Mouse (Mus musculus) olfactory bulb, adult 2 months (tissue): Measurements from ENCODE around the gene Arid1b. TPM values are rescaled to one million over a fixed set of nuclear protein-coding genes. Genes with fewer than 3 reads are reported as not detected.
A peak's percentile ranks its signal among the peaks of the same experiment; 100 is the strongest.

Source experiments
- H3K27ac ChIP-seq: fragments of 200-500 bp; 2 replicates; pipeline ENCODE4 v1.5.1; 2012; ENCODE audit warnings: low read depth, low read length; ENCODE audit not compliant: insufficient read depth
- H3K4me1 ChIP-seq: fragments of 200-500 bp; 2 replicates; pipeline ENCODE4 v1.6.1; 2012; ENCODE audit warnings: low read length; ENCODE audit not compliant: control insufficient read depth, insufficient read depth
- H3K4me3 ChIP-seq: fragments of 200-500 bp; 2 replicates; pipeline ENCODE4 v1.5.1; 2012; ENCODE audit warnings: mild to moderate bottlenecking, low read depth, low read length, moderate library complexity; ENCODE audit not compliant: insufficient read depth
- CTCF ChIP-seq: fragments of 200-500 bp; IDR thresholded peaks from 2 replicates; pipeline ENCODE4 v1.5.1; 2012; ENCODE audit warnings: low read depth, mild to moderate bottlenecking, low read length, moderate library complexity; ENCODE audit not compliant: insufficient read depth
- POLR2A ChIP-seq: fragments of 200-500 bp; IDR thresholded peaks from 2 replicates; pipeline ENCODE4 v1.6.1; 2012; ENCODE audit warnings: mild to moderate bottlenecking, low read depth, low read length, moderate library complexity; ENCODE audit not compliant: insufficient read depth
- WGBS: fragments of 180-500 bp; shearing (Covaris S2); methylation state at CpG from one replicate; pipeline ENCODE4 v1.1.7; 2018; 5-methylcytosine and 5-hydroxymethylcytosine counted together
- polyA plus RNA-seq: library from polyadenylated mRNA; stranded (reverse); fragments of >200 nt; gene quantifications from 2 replicates; pipeline ENCODE4 v1.2.4, GENCODE M21; 2012; ENCODE audit warnings: low replicate concordance; ENCODE audit not compliant: missing spikeins, insufficient read depth, insufficient read length

Arid1b gene
- polyA plus RNA-seq, 1 experiment = not detected

- H3K4me1 ChIP-seq = peaks cover 32% of the 10 kb centered on the region
- H3K4me3 ChIP-seq = peak overlapping the region; percentile 33
- 0 out of 2 replicates have a peak overlapping the region, but pooled peaks have one; percentile 56 for H3K27ac ChIP-seq
- TF ChIP-seq CTCF = no peak
- TF ChIP-seq POLR2A = no peak
- WGBS = 24% methylated on average over 7 of the region's 7 CpGs
Measured at GRCm38 (mm10) chr17:5000871-5001270, 6.7 kb downstream of the Arid1b start.

DNA sequence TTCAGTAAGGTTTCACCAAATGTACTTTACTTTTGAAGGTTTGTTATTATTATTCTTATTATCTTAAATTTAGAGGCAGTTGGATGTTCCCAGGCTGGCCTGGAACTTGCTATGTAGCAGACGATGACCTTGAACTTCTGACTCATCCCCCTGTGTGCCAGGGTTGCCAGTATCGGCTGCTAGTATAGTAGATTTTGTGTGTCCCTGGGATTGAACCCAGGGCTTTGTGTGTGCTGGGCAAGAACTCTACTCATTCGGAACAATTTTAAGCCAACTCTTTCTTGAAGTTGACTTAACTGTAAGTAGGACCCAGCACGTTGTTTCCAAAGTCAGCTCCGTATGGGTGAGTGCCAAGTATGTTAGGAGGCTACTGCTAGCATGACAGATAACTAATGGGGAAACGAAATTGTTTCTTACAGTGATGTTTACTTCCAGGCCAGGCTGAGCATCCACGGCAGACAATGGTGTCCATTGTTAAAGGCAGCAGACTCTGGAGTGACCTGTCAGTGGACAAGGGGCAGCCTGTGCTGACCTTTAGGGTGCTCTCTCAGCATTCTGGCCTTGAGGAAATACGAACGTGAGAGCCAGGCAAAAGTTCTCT, 7.5 kb downstream of the Arid1b start:
- 38% methylated on average over 9 of the region's 9 CpGs for WGBS
- Histone ChIP-seq H3K27ac (no peak overlapping the region), H3K4me3 (no peak overlapping the region), H3K4me1 (peaks cover 34% of the 10 kb centered on the region)
- TF ChIP-seq CTCF (no peak), POLR2A (no peak)

GRCm38 (mm10) chr17:5002937-5003508, 8.9 kb downstream of the Arid1b start:
- no peak overlapping the region; the same call in 1 of the 2 replicates for H3K4me3 ChIP-seq
- 23% methylated on average over 10 of the region's 10 CpGs for WGBS
- no peak for TF ChIP-seq POLR2A
- TF ChIP-seq CTCF = no peak
- H3K4me1 ChIP-seq = peaks cover 41% of the 10 kb centered on the region
- no peak overlapping the region for H3K27ac ChIP-seq

DNA sequence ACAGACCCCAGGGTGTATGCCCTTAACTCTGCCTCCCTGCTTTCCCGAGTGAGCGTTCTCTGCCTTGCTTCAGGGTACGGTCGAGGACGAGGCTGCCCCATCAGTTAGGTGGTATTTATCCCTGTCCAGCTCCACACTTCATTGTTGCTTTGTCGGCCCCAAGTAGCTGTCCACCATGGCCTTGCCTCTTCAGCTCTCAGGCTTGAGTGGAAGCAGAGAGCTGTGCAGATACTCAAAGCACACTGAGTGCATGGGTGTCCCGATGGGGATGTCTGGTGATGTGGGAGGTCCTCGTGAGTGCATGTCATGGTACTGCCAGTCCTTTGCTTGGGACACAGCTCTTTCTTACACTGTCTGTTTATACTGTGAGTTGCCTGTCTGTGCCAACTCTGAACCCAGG, 10.1 kb downstream of the Arid1b start:
- Histone ChIP-seq H3K27ac (no peak overlapping the region), H3K4me3 (no peak overlapping the region), H3K4me1 (peaks cover 52% of the 10 kb centered on the region)
- WGBS = 51% methylated on average over 8 of the region's 8 CpGs
- no peak for TF ChIP-seq CTCF
- no peak for TF ChIP-seq POLR2A

DNA sequence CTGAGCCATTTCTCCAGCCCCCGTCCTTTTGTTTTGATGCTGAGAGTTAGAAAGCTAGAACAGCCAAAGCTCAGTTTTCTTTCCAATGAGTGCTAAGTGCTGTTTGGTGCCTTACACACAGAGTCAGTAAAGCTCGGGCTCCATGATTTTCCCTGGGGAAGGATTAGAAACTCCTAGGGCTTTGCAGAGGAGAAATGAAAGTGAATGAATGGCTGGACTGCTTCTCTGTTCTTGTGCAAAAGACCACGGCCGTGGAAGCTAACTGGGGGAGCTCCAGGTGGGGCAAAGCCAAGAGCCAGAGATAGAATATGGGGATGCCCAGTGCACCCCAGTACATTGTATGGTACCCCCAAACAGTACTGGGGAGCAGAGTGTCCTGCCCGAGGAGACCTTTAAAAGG, 10.6 kb downstream of the Arid1b start:
- Histone ChIP-seq H3K4me1 (peaks cover 56% of the 10 kb centered on the region), H3K4me3 (no peak overlapping the region), H3K27ac (no peak overlapping the region)
- WGBS = 40% methylated on average over 5 of the region's 5 CpGs
- TF ChIP-seq CTCF = no peak
- no peak for TF ChIP-seq POLR2A

DNA sequence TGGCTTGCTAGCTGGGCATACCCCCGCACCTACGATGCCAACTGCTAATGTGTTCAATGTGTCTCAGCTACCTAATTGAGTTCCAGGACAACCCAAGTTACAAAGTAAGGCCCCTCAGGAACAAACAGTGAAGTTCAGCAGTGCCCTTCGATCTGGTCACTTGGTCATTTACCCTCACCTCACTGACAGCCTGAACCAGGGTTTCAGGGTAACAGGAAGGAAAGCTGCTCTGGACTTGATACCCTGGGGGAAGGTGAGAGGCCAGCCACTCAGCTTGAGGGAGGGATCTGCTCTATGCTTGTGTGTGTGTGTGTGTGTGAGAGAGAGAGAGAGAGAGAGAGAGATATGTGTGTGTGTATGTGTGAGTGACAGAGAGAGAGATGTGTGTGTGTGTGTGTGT, 11.2 kb downstream of the Arid1b start:
- no peak for TF ChIP-seq POLR2A
- TF ChIP-seq CTCF = no peak
- H3K27ac ChIP-seq = no peak overlapping the region

DNA sequence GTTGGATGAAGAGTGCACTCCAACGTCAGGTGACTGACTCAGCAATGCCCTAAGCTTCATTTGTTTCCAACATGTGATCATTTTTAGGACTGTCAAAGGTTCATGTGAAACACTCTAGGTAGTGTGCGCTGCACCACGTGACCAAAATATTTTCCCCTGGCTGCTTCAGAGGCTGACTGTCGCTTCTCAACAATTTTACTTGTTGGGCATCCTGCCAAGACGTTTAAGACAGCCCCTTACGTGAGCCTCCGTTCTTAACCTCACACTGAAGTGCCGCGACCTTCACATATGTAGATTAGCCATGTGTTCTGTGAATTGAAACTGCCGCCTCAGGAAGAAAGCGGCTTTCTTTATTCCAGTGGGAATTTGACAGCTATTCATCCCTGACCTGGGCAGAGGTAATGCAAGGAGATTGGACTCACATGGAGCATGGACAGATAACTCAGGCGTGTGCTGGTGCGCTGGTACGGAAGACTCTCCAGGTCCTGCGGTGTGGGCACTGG, 13.1 kb downstream of the Arid1b start:
- H3K4me1 ChIP-seq = peaks cover 56% of the 10 kb centered on the region
- no peak overlapping the region for H3K27ac ChIP-seq
- no peak overlapping the region for H3K4me3 ChIP-seq
- TF ChIP-seq POLR2A = no peak
- TF ChIP-seq CTCF = no peak
- whole genome bisulfite sequencing = 18% methylated on average over 15 of the region's 15 CpGs

More for the DNA sequence above, 11.2 kb downstream of the Arid1b start:
- 65% methylated on average over 3 of the region's 3 CpGs for WGBS
- Histone ChIP-seq H3K4me3 (no peak overlapping the region), H3K4me1 (peaks cover 59% of the 10 kb centered on the region)

- WGBS = 37% methylated on average over 10 of the region's 10 CpGs
- H3K4me3 ChIP-seq = no peak overlapping the region
- H3K27ac ChIP-seq = no peak overlapping the region
- TF ChIP-seq CTCF (no peak), POLR2A (no peak)
- peaks cover 52% of the 10 kb centered on the region for H3K4me1 ChIP-seq
Measured at GRCm38 (mm10) chr17:5008236-5008635, 14.1 kb downstream of the Arid1b start.

DNA sequence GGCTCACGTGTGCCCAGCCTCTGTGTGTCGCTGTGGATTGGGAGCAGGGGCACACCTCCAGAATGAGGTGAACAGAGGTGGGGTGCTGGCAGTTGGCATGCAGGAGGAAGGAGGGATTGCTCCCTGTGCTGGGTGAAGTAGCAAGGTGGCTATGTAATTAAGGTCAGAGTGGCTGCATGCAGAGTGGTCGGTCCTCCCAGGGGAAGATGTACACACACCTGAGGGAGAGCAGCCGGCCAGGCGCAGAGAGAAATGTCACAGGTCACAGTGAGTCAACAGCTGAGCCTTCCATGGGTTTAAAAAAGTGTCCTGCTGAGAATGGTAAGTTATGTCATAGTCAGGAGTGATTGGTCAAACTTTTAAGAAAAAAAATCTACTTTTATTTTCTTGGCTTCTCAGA, 14.6 kb downstream of the Arid1b start:
- no peak overlapping the region for H3K4me3 ChIP-seq
- peaks cover 53% of the 10 kb centered on the region for H3K4me1 ChIP-seq
- H3K27ac ChIP-seq = no peak overlapping the region
- 73% methylated on average over 5 of the region's 5 CpGs for WGBS
- no peak for TF ChIP-seq CTCF
- TF ChIP-seq POLR2A = no peak
